Mouse (Mus musculus): ENCODE data around the gene Slc16a2. TPM values are rescaled to one million over a fixed set of nuclear protein-coding genes. Genes with fewer than 3 reads are reported as not detected.
A peak's percentile ranks its signal among the peaks of the same experiment; 100 is the strongest.

The Slc16a2 gene
- polyA plus RNA-seq, 1 experiment from 2014 or later: 21.4 TPM

- no peak overlapping the region for H3K4me2 ChIP-seq (replicated peaks; ENCODE audit: low read depth, low read length)
- H3K4me1 ChIP-seq (ENCODE audit: insufficient read depth, low read depth, low read length): no peaks in the 10 kb centered on the region
- no peaks in the 10 kb centered on the region for H3K9me3 ChIP-seq (ENCODE audit: low read length)
- no peak overlapping the region for H3K4me3 ChIP-seq (ENCODE audit: low read depth, low read length)
- 100% methylated on average over 1 of the region's 1 CpGs for WGBS
- H3K27me3 ChIP-seq (replicated peaks; ENCODE audit: insufficient read depth, low read length): no peaks in the 10 kb centered on the region
- H3K27ac ChIP-seq (ENCODE audit: low read length): no peak overlapping the region
- no peak for ATAC-seq
- no peaks in the 10 kb centered on the region for H3K36me3 ChIP-seq (ENCODE audit: insufficient read depth, low read length)
- TF ChIP-seq EP300 (IDR thresholded peaks at IDR 0.05) (no peak), CTCF (IDR thresholded peaks at IDR 0.05) (no peak)
- no peak overlapping the region for H3K9ac ChIP-seq (replicated peaks; ENCODE audit: low read depth)
- DNase-seq (ENCODE audit: low spot score): no peak
Measured at GRCm38 (mm10) chrX:103796961-103797360, 24.8 kb downstream of the Slc16a2 start.

DNA sequence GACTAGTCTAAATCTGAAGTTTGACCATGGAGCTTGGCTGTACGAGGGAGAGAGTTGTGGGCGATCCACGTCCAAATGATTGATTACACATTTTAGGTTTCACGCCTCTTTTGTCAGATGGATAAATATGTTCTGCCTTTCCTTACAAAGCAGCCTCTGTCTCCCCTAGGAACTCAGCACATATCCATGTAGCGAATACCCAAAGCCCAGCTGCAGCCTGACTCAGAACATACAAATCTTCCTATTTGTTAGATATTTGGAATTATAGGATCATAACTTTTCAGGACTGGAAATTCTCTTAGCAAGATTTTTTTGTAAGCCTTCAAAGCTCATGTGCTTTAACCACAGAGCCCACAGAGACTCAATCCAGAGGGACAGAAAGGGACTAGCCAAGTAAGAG lies 26.3 kb downstream of the Slc16a2 start:
- no peak for ATAC-seq
- H3K9me3 ChIP-seq (ENCODE audit: low read length): no peaks in the 10 kb centered on the region
- TF ChIP-seq EP300 (IDR thresholded peaks at IDR 0.05): no peak
- no peak for TF ChIP-seq CTCF (IDR thresholded peaks at IDR 0.05)
- H3K9ac ChIP-seq (replicated peaks; ENCODE audit: low read depth): no peak overlapping the region
- no peak for DNase-seq (ENCODE audit: low spot score)
- H3K27me3 ChIP-seq (replicated peaks; ENCODE audit: insufficient read depth, low read length): no peaks in the 10 kb centered on the region
- no peak overlapping the region for H3K4me3 ChIP-seq (ENCODE audit: low read depth, low read length)
- H3K36me3 ChIP-seq (ENCODE audit: insufficient read depth, low read length): no peaks in the 10 kb centered on the region
- WGBS: 75% methylated on average over 5 of the region's 5 CpGs
- H3K4me2 ChIP-seq (replicated peaks; ENCODE audit: low read depth, low read length): no peak overlapping the region
- no peaks in the 10 kb centered on the region for H3K4me1 ChIP-seq (ENCODE audit: insufficient read depth, low read depth, low read length)
- no peak overlapping the region for H3K27ac ChIP-seq (ENCODE audit: low read length)

DNA sequence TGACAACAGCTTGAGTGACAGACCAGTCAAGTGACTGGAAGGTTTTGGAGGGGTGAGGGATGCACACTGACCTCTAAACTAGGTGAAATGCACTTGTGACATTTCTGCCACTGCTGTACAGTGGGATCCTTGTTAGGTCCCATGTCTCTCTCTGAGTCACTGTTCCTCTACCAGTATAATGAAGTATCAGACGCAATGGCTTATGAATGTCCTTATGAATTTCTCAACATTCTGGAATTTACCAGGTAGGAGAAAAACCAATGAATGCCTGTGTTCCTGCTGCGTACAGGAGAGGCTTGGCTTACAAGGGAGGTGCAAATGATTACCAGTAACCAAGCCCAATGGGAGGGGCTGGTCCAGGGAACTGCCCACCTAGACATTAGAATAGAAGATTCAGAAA lies 30.5 kb downstream of the Slc16a2 start:
- Histone ChIP-seq H3K27ac (ENCODE audit: low read length) (no peak overlapping the region), H3K9me3 (ENCODE audit: low read length) (no peaks in the 10 kb centered on the region), H3K27me3 (replicated peaks; ENCODE audit: insufficient read depth, low read length) (no peaks in the 10 kb centered on the region), H3K4me1 (ENCODE audit: insufficient read depth, low read depth, low read length) (no peaks in the 10 kb centered on the region), H3K4me3 (ENCODE audit: low read depth, low read length) (no peak overlapping the region), H3K36me3 (ENCODE audit: insufficient read depth, low read length) (no peaks in the 10 kb centered on the region), H3K9ac (replicated peaks; ENCODE audit: low read depth) (no peak overlapping the region), H3K4me2 (replicated peaks; ENCODE audit: low read depth, low read length) (no peak overlapping the region)
- TF ChIP-seq EP300 (IDR thresholded peaks at IDR 0.05) (no peak), CTCF (IDR thresholded peaks at IDR 0.05) (no peak)
- ATAC-seq (peak; percentile 68), DNase-seq (ENCODE audit: low spot score) (peak; percentile 60)
- 69% methylated on average over 2 of the region's 2 CpGs for WGBS

- no peak overlapping the region for H3K9ac ChIP-seq (replicated peaks; ENCODE audit: low read depth)
- no peak overlapping the region for H3K27ac ChIP-seq (ENCODE audit: low read length)
- ATAC-seq (no peak), DNase-seq (ENCODE audit: low spot score) (peak; percentile 5)
- H3K27me3 ChIP-seq (replicated peaks; ENCODE audit: insufficient read depth, low read length): no peaks in the 10 kb centered on the region
- no peaks in the 10 kb centered on the region for H3K9me3 ChIP-seq (ENCODE audit: low read length)
- TF ChIP-seq EP300 (IDR thresholded peaks at IDR 0.05) (no peak), CTCF (IDR thresholded peaks at IDR 0.05) (no peak)
- H3K36me3 ChIP-seq (ENCODE audit: insufficient read depth, low read length): no peaks in the 10 kb centered on the region
- H3K4me2 ChIP-seq (replicated peaks; ENCODE audit: low read depth, low read length): no peak overlapping the region
- H3K4me1 ChIP-seq (ENCODE audit: insufficient read depth, low read depth, low read length): no peaks in the 10 kb centered on the region
- no peak overlapping the region for H3K4me3 ChIP-seq (ENCODE audit: low read depth, low read length)
- WGBS: 37% methylated on average over 2 of the region's 2 CpGs
Measured at GRCm38 (mm10) chrX:103785681-103786080, 36.1 kb downstream of the Slc16a2 start.

- DNase-seq (ENCODE audit: low spot score): no peak
- H3K9me3 ChIP-seq (ENCODE audit: low read length): no peaks in the 10 kb centered on the region
- no peaks in the 10 kb centered on the region for H3K27me3 ChIP-seq (replicated peaks; ENCODE audit: insufficient read depth, low read length)
- H3K27ac ChIP-seq (ENCODE audit: low read length): no peak overlapping the region
- no peak overlapping the region for H3K9ac ChIP-seq (replicated peaks; ENCODE audit: low read depth)
- TF ChIP-seq EP300 (IDR thresholded peaks at IDR 0.05) (no peak), CTCF (IDR thresholded peaks at IDR 0.05) (no peak)
- no peak for ATAC-seq
- H3K36me3 ChIP-seq (ENCODE audit: insufficient read depth, low read length): no peaks in the 10 kb centered on the region
- H3K4me2 ChIP-seq (replicated peaks; ENCODE audit: low read depth, low read length): no peak overlapping the region
- H3K4me1 ChIP-seq (ENCODE audit: insufficient read depth, low read depth, low read length): no peaks in the 10 kb centered on the region
- H3K4me3 ChIP-seq (ENCODE audit: low read depth, low read length): no peak overlapping the region
Measured at GRCm38 (mm10) chrX:103776412-103776811, 45.4 kb downstream of the Slc16a2 start.

- ATAC-seq (no peak), DNase-seq (ENCODE audit: low spot score) (no peak)
- Histone ChIP-seq H3K4me3 (ENCODE audit: low read depth, low read length) (no peak overlapping the region), H3K27ac (ENCODE audit: low read length) (no peak overlapping the region), H3K4me1 (ENCODE audit: insufficient read depth, low read depth, low read length) (no peaks in the 10 kb centered on the region), H3K9me3 (ENCODE audit: low read length) (no peaks in the 10 kb centered on the region), H3K36me3 (ENCODE audit: insufficient read depth, low read length) (no peaks in the 10 kb centered on the region), H3K4me2 (replicated peaks; ENCODE audit: low read depth, low read length) (no peak overlapping the region), H3K27me3 (replicated peaks; ENCODE audit: insufficient read depth, low read length) (no peaks in the 10 kb centered on the region), H3K9ac (replicated peaks; ENCODE audit: low read depth) (no peak overlapping the region)
- WGBS: 81% methylated on average over 1 of the region's 1 CpGs
- no peak for TF ChIP-seq EP300 (IDR thresholded peaks at IDR 0.05)
- no peak for TF ChIP-seq CTCF (IDR thresholded peaks at IDR 0.05)
Measured at GRCm38 (mm10) chrX:103746197-103746596, 75.6 kb downstream of the Slc16a2 start.

Data from lung, postnatal 0 days (tissue).